Mouse (Mus musculus) left cerebral cortex, adult 2 months (tissue): Measurements from ENCODE around the gene Lrmda. TPM values are rescaled to one million over a fixed set of nuclear protein-coding genes. Genes with fewer than 3 reads are reported as not detected.
A peak's percentile ranks its signal among the peaks of the same experiment; 100 is the strongest.

Experiments used
- DNase-seq, 2 experiments: peaks; one replicate each; pipeline ENCODE4 v3.0.0; 2021 to 2022; ENCODE audit warnings: low spot score in 2 of 2, mixed read lengths in 1 of 2; ENCODE audit errors: extremely low spot score in 1 of 2
- H3K27ac ChIP-seq: fragments of 200-600 bp; 2 replicates; pipeline ENCODE4 v1.8.1; 2022
- H3K4me3 ChIP-seq: fragments of 200-600 bp; 2 replicates; pipeline ENCODE4 v1.8.1; 2022
- CTCF ChIP-seq: fragments of 200-600 bp; IDR thresholded peaks from 2 replicates; pipeline ENCODE4 v1.8.1; 2022; ENCODE audit warnings: antibody characterized with exemption, mild to moderate bottlenecking, moderate library complexity
- intact Hi-C: fragments of 180-260 bp; cut with DNase I; formaldehyde crosslinking; loops from one replicate; pipeline ENCODE4 v1.15.1; 2025
- long read RNA-seq, 2 experiments: library from polyadenylated mRNA; stranded (forward); transcript quantifications; one replicate each; pipeline ENCODE4 v2.0.0; 2021; ENCODE audit warnings: borderline mapping rate in 2 of 2
- total RNA-seq, 2 experiments: library from RNA; stranded (reverse); gene quantifications; 2 replicates each; pipeline ENCODE4 v1.2.3; 2021

Lrmda gene
- under 1 TPM; 0.87 to 0.97 TPM for total RNA-seq
- long read RNA-seq, experiment 1, result 0 reads
- long read RNA-seq, experiment 2, result 0 reads

DNA sequence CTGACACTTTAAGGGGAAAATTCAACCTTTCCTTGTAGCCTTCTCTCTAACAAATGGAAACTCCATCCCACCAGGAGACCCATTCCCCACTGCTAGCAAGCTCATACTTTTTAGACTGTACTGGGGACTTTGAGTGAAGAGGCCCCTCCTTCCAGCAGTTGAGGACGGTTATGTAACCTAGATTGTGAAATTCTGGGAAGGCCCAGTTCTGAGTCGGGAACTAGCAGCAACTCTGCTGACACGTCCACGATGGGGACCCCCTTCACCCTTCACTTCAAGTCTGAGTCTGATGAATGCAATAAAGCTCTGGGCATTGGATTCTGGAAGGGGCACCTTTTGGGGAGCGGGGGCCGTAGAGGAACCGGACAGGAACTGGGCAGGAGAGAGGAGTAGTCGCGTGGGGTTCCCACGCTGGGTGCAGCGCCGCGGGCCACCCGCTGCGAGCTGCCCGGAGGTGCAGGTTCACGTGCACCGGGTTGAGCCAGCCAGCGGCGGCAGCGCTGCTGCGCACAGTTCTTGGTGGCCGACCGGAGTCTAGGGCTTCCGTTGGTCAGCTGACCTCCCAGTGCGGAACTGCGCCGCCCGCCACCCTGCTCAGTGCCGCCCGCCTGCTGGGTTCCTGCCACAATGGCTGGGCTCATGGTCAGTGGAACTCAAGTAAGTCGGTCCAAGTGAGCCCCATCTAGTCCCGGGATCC lies at the start of gene Lrmda:
Gene Lrmda, plus strand, starts transcription at position 461 of the 697 bp plus-strand sequence.
- DNase-seq, result peak; percentile 42 to 60
- TF ChIP-seq CTCF, result no peak; the same call in none of the 2 replicates
- H3K4me3 ChIP-seq, result peak within 1 kb of the TSS; percentile 48
- H3K27ac ChIP-seq, result peak within 1 kb of the TSS; percentile 45; the same call in 1 of the 2 replicates
- intact Hi-C loops, result no loop called here

DNA sequence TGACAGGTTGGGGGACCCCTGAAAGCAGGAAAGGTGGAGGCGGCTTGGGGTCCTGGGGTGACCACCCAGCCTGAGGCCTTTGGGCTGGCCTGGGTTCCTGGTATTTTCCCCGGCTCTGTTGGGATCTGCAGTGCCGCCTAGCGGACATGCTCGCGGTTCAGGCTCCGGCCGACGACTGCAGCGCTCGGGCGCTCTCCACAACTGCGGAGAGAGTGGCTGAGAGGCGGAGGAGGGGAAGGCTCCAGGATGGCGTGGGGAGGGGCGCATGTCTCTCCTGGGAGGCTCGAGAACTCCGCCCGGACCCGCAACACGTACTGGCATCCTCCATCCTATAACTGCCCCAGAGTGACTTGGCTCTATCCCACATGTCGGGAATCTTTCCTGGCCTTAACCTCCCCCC lies 38.0 kb upstream of the Lrmda start:
- peak; percentile 67 to 74 for DNase-seq
- Histone ChIP-seq H3K27ac (no peak overlapping the region), H3K4me3 (no peak overlapping the region)
- intact Hi-C loops, result loop anchor here (10.0 kb wide), 1 partner anchor 1423 kb away; no protein-coding TSS in a partner anchor
- TF ChIP-seq CTCF, result peak; percentile 82

DNA sequence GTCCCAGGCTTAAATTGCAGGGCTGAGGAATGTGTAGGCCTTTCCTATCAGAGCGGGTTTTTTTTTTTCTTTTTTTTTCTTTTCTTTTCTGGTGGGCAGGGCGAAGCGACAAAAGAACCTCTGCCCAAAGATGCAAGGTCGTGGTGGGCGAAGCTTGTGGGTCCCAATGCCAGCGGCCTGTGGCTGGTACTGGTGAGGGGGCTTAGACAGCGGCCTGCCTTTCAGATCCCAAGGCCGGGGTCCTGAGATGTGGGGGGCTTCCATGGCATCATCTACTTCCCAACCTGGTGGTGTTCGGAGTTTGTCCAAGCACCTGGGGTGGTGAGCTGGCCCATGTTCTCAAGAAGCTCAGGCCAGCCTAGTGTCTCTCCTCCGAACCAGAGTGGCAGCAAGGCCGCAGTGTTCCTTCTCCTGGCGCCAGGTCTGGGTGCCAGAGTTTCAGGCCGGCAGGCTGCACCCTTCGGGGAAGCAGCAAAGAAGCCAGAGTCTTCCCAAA lies 37.4 kb upstream of the Lrmda start:
- intact Hi-C loops, result loop anchor here (10.0 kb wide), 1 partner anchor 1423 kb away; no protein-coding TSS in a partner anchor
- TF ChIP-seq CTCF, result no peak
- Histone ChIP-seq H3K4me3 (no peak overlapping the region), H3K27ac (no peak overlapping the region)
- DNase-seq, result no peak

DNA sequence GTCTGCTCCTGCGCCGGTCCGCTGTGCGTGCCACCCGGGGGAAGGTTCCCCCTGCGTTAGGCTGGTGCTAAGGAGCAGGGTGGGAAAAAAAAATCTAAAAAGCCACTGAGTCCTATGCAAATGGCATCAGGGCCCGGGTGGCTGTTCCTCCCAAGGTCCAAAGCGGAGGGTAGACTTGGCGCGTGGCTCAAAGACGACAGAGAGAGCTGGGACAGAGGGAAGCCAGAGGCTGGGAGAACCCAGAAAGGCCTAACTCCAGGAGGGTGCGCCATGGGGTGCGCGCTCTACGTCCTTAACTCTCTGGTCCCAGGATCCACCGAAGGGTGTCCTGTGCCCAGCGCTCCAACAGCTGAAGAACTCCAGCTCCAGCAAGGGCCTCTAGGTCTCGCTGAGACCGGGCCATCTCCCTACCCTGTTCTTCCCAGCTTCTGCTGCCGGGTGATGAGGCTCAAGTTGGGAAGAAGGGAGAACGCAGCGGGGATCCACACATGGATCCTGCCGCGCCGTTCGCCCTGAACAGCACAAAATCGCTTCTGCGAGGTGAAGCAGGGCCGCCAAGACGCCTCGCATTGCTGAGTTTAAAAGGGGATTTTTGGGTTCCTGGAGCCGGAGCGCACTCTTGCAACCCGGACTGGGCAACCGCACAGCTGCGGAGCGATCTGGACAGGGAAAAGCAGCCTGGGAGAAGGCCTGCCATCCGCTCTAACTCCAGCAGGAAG lies 36.8 kb upstream of the Lrmda start:
- no peak overlapping the region for H3K4me3 ChIP-seq
- intact Hi-C loops, result loop anchor here (10.0 kb wide), 1 partner anchor 1422 kb away; no protein-coding TSS in a partner anchor
- DNase-seq, result no peak
- no peak overlapping the region for H3K27ac ChIP-seq
- TF ChIP-seq CTCF, result no peak

DNA sequence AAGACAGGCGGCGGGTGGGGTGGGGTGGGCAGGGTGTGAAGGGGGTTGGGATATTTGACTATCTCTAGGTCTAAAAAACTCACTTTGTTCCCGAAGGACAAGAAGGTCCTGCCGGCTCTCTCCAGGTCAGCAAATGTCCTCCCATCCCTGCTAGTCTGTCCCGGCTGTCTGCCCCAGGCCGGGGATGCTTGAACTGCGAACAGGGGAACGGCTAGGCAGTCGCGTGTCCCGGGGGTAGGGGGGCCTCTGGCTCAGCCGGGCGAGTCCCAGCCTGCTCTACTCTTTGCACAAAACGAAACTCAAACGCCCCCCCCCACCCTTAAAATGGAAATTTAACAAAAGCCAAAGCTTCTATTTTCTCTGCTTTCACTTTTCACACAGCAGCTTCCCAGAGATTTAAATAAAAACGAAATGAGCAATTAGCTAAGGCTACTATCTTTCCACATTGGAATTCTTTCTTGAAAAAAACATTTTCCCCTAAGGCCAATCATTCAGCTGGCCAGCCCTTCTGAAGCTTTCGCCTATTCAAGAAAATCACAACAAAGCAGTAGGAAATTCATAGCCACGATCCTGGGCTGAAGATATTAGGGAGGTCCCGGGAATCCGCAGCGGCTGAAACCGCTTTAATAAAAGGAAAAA lies 36.1 kb upstream of the Lrmda start:
- TF ChIP-seq CTCF, result no peak
- intact Hi-C loops, result loop anchor here (10.0 kb wide), 1 partner anchor 1421 kb away; no protein-coding TSS in a partner anchor
- no peak overlapping the region for H3K4me3 ChIP-seq
- no peak overlapping the region for H3K27ac ChIP-seq
- no peak for DNase-seq

DNA sequence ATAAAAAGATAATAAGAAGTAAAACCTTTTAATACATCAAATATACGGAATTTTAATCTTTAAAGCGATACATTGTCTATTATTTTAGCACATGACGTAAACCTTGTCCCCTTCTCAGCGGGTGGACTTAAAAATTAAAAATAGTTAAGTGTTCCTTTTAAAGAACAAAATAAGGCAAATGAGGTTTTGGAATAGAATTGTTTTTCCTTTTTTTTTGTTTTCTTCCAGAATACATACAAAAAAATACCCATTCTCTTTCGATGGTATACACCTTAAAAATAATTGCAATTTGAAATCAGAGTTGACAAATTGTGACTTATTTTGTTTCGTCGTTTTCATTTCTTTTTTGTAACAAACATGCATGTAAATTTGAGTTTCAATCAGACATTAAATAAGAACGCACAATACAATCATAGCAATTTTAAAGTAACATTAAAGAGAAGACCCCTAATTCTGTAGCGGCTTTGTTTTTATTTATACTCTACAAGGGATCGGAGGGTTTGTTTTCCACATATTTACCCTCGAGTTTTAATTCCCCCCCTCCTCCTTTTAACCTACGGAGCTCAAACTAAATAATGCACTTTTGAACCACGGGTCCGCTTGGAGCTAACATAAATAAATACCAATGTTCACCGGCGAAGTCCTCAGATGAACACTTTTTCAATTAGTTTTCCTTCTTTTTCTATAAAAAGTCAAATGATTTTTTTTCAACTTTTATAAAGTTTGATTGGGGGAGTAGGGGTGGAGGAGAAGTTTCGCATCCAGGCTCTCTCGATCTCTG lies 35.4 kb upstream of the Lrmda start:
- intact Hi-C loops, result loop anchor here (10.0 kb wide), 1 partner anchor 1421 kb away; no protein-coding TSS in a partner anchor
- Histone ChIP-seq H3K27ac (no peak overlapping the region), H3K4me3 (no peak overlapping the region)
- no peak for DNase-seq
- TF ChIP-seq CTCF, result no peak

DNA sequence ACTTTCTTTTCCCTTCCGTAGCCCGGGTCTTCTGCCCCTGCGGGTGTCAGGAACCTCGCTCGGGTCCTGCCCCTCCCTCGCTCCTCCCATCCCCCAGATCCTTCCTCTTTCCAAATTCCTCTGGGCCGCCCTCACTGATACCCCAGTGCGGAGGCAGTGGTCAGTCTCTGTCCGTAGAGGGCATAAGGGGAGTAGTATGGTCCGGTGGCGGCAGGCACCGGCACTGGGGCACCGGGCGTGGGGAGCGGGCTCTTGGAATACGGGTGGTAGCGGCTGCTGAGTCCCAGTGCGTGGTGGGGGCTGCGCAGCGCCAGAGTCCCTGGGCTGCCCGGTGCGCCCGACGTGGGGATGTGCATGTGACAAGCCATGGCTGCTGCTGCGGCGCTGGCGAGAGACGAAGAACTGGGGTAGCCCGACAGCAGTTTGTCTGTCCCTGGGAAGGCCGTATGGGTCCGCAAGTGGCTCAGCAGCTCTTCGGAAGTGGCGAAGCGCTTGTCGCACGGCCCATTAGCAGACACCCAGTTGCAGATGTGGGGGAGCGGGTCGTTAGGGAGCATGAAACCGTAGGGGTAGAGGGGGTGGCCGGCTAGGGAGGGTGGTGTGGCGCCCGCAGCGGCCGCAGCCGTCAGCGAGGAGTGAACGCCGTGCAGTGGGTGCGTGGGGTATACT lies 34.6 kb upstream of the Lrmda start:
- Histone ChIP-seq H3K27ac (no peak overlapping the region), H3K4me3 (no peak overlapping the region)
- no peak for TF ChIP-seq CTCF
- DNase-seq, result no peak
- intact Hi-C loops, result loop anchor here (5.0 to 10.0 kb wide), 2 partner anchors 1062 to 1420 kb away; no protein-coding TSS in a partner anchor

DNA sequence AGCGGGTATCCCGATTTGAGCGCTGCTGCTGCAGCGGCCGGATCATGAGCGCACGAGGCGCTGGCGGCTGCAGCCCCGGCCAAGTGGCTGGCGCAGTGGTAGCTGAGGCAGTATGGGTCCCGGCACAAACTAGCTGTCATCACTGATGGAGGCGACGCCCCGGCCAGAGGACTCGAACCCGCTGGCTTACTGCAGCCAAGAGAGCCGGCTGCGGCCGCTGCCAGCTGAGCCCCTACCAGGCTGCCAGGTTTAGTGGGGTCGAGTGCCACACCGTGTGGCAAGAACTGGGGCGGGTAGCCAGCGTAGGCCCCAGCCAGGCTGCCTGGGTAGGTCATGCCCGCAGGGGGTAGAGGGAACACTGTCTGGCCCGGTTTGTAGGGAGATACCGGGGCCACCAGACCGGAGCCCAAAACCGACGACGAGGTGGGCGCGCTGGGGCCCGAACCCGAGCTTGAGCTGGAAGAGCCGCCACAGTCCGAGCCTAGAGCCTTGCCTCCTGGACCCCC lies 34.0 kb upstream of the Lrmda start:
- no peak for DNase-seq
- Histone ChIP-seq H3K4me3 (peak overlapping the region; percentile 58), H3K27ac (no peak overlapping the region)
- intact Hi-C loops, result loop anchor here (5.0 to 10.0 kb wide), 2 partner anchors 1062 to 1419 kb away; no protein-coding TSS in a partner anchor
- no peak for TF ChIP-seq CTCF

DNA sequence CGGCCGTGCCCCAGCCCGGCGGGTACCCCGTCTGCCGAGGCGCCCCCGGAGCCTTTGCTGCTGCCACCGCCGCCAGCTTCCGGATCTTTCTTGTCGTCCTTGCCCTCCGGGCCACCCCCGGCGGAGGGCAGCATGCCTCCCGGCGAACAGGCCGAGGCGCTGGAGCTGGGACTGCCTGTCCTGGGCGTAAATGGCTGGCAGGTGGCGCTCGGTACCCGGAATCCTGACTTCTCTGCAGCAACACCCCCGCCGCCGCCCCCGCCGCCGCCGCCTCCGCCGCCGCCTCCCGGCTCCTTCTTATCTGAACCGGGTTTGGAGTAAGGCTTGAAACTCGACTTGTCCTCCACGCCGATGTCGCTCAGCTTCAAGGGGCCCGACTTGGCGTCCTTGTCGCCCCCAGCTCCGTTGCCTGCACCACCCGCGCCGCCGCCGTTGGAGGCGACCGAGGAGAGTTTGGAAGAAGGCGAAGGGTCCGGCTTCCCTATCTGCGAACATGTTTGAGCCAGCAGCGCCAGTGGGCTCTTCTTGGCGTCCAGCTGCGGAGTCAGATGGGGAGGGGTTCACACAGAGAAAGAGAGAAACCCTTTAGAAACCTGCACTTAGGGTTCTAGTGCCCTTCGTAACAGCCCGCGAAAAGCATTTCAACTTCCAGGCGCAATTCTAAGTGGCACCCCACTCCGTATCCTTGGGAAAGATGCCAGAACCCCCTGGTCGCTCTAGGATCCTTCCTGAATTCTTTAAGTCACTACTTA lies 33.4 kb upstream of the Lrmda start:
- H3K4me3 ChIP-seq, result peak overlapping the region; percentile 58
- peak; percentile 79 to 84 for DNase-seq
- intact Hi-C loops, result loop anchor here (1.0 to 10.0 kb wide), 5 partner anchors 459 to 1419 kb away; no protein-coding TSS in a partner anchor
- peak; percentile 78 for TF ChIP-seq CTCF
- no peak overlapping the region for H3K27ac ChIP-seq
